23 mouse cellular contexts compared by ENCODE assay signal in genomic region chr3:107205170-107205569, GRCm38 (mm10). TPM values are rescaled to one million over a fixed set of nuclear protein-coding genes. Genes with fewer than 3 reads are reported as not detected.
"Had no signal": no experiment of that assay in that cellular context is flagged by ENCODE, and none has a peak within 500 bp of the region (broad histone marks: within the 10 kb centered on the region; RNA-seq: fewer than 3 reads in every experiment).

No protein-coding gene starts in this region.

- DNase-seq: retina, postnatal 1 day; right cerebral cortex, postnatal 14 days; right cerebral cortex, postnatal 4 days; spleen, adult 18-20 months; thymus, adult 18-20 months; thymus, adult 2 months; thymus, postnatal 14 days; thymus, postnatal 25 days; thymus, postnatal 36 days; thymus, postnatal 4 days had no signal

RNA-seq across cellular contexts. Expression of gene Cym, which starts 16.4 kb away (rescaled TPM):
- total RNA-seq: neutrophil, adult 5-6 weeks had no signal
- polyA plus RNA-seq: testis, adult 2 months; urinary bladder, adult 2 months had no signal

RNA-seq across cellular contexts. Expression of gene Kcna10, which starts 22.3 kb away (rescaled TPM):
- total RNA-seq: neutrophil, adult 5-6 weeks had no signal
- polyA plus RNA-seq: neural tube, embryonic 13.5 days; neural tube, embryonic 14.5 days; neural tube, embryonic 15.5 days; small intestine, adult 2 months; spleen, adult 2 months; stomach, embryonic 14.5 days; stomach, embryonic 15.5 days; stomach, embryonic 16.5 days; stomach, postnatal 0 days; thymus, adult 2 months; thymus, postnatal 0 days; urinary bladder, adult 2 months had no signal

RNA-seq across cellular contexts. Expression of gene A630076J17Rik, which starts 25.2 kb away (rescaled TPM):
- total RNA-seq: neutrophil, adult 5-6 weeks had no signal
- polyA plus RNA-seq: neural tube, embryonic 13.5 days; neural tube, embryonic 14.5 days; neural tube, embryonic 15.5 days; small intestine, adult 2 months; spleen, adult 2 months; testis, adult 2 months; urinary bladder, adult 2 months had no signal

RNA-seq across cellular contexts. Expression of gene Prok1, which starts 34.3 kb away (rescaled TPM):
- total RNA-seq: neutrophil, adult 5-6 weeks had no signal
- polyA plus RNA-seq: neural tube, embryonic 13.5 days; small intestine, adult 2 months; spleen, adult 2 months; stomach, embryonic 14.5 days; testis, adult 2 months had no signal
